Mouse (Mus musculus): ENCODE results near the gene Hamp2. TPM values are rescaled to one million over a fixed set of nuclear protein-coding genes. Genes with fewer than 3 reads are reported as not detected.
"Not testable (repeated sequence)": the region's sequence is repeated elsewhere in the genome, so short reads cannot be mapped to it uniquely, and the experiment has no call there.

Gene Hamp2
- 0.52 and 0.54 TPM in 2 replicates for polyA plus RNA-seq (2015; fragmentation: Nextera tagmentation; extraction: Ambion mirVana)

DNA sequence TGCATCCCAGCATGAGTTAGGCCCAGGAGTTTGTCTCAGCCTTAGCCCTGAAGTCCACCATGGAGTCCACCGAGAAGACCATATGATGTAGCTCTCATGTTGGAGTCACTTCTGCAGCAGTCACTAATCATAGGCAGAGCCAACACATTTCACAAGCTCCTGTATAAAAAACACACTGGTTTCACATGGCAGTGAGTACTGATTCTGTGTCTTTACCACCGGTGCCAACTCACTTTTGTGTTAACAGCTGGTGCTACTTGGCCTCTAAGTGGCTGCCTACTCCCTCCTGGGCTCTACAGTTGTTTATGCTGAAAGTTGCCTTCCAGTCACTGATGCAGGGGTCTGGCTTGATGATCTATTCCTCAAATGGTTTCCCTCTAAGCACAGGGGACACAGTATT lies at the start of gene Hamp2:
Gene Hamp2, minus strand, starts transcription at position 101 of the 400 bp plus-strand sequence.
- H3K9me3 ChIP-seq (ENCODE audit: control insufficient read depth, low read length): not testable (repeated sequence)
- WGBS: 72% methylated on average over 2 of the region's 2 CpGs

DNA sequence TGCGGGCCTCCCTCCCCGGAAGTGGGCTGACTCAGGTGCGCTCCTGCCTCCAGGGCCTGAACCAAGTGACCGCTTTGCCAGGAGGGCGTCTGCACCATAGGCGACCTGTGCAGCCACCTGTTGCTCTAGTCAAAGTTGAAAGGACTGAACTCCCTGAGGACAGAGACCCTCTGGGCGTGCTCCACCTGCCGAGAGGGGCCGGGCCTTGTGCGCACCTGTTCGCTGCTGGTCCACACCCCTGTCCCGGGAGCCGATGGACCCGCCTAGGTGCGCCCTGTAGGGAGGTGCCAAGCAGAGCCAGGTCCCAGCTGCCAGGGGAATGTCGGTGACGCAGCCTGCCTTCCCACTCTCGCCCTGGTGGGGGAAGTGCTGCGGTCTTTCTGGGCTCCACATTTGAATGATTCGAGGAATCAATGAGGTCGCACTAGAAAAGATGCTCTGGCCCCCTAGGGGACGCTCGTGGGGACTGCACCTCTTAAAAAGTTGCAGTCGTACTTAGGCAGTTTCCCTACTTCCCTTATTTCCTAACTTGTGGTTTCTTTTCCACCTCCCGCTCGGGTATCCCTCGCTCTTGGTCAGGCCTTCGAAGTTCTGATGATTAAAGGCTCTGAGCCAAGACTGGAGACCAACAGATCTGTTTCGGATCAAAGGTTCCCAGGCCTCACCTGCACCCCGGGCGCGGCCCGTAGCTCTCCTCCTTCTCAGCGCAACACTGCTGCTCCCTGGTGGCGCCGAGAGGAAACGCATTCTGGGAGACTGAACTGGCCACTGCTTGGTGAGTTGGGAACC lies 49.2 kb upstream of the Hamp2 start, which contains the start of gene Fam187b:
Gene Fam187b, plus strand, starts transcription at position 290 of the 789 bp plus-strand sequence.
- H3K9ac ChIP-seq (ENCODE audit: low read length): peak within 1 kb of the TSS; percentile 71
- H3K9me3 ChIP-seq (ENCODE audit: control insufficient read depth, low read length): no peaks in the 10 kb centered on the region
- peak; percentile 96 for ATAC-seq (ENCODE audit: low FRiP score, low TSS enrichment)
- H3K36me3 ChIP-seq (ENCODE audit: control insufficient read depth, insufficient read depth, low read length): no peaks in the 10 kb centered on the region
- H3K4me2 ChIP-seq (replicated peaks; ENCODE audit: low read depth): peak within 1 kb of the TSS; percentile 50
- H3K4me3 ChIP-seq (ENCODE audit: low read depth, low read length): peak within 1 kb of the TSS; percentile 51
- H3K27ac ChIP-seq (replicated peaks): peak within 1 kb of the TSS; percentile 92
- no peaks in the 10 kb centered on the region for H3K27me3 ChIP-seq (ENCODE audit: control insufficient read depth, insufficient read depth, low read length)
- under 1% methylated on average over 37 of the region's 37 CpGs for WGBS
- H3K4me1 ChIP-seq (replicated peaks; ENCODE audit: control insufficient read depth, insufficient read depth): no peaks in the 10 kb centered on the region
- DNase-seq (ENCODE audit: low spot score): peak; percentile 96
- TF ChIP-seq CTCF (IDR thresholded peaks at IDR 0.05; ENCODE audit: low read depth): peak; percentile 81
- TF ChIP-seq EP300 (optimal IDR thresholded peaks at IDR 0.05): no peak

More for the DNA sequence above, at the start of gene Hamp2:
- H3K9ac ChIP-seq (ENCODE audit: low read length); H3K27me3 ChIP-seq (ENCODE audit: control insufficient read depth, insufficient read depth, low read length); H3K27ac ChIP-seq (replicated peaks); DNase-seq (ENCODE audit: low spot score); H3K4me3 ChIP-seq (ENCODE audit: low read depth, low read length); H3K4me1 ChIP-seq (replicated peaks; ENCODE audit: control insufficient read depth, insufficient read depth); H3K4me2 ChIP-seq (replicated peaks; ENCODE audit: low read depth); H3K36me3 ChIP-seq (ENCODE audit: control insufficient read depth, insufficient read depth, low read length); ATAC-seq (ENCODE audit: low FRiP score, low TSS enrichment): not testable (repeated sequence)

DNA sequence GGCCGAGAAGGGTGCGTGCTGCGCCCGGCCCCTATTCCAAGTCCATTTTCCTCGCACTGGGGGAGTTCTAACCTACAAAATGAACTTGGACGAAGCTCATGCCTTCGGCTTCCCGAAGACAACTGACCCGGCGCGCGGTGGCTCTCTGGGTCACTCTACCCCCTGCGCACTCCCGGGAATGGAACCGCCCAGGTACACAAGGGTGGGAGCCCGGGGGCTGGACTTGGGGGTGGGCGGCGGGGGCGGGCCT lies 48.7 kb upstream of the Hamp2 start, which contains the start of gene Lsr:
Gene Lsr, minus strand, starts transcription at position 214 of the 250 bp plus-strand sequence.
- 1% methylated on average over 19 of the region's 19 CpGs for WGBS
- Histone ChIP-seq H3K9me3 (ENCODE audit: control insufficient read depth, low read length) (no peaks in the 10 kb centered on the region), H3K27ac (replicated peaks) (peak within 1 kb of the TSS; percentile 92), H3K36me3 (ENCODE audit: control insufficient read depth, insufficient read depth, low read length) (no peaks in the 10 kb centered on the region), H3K9ac (ENCODE audit: low read length) (peak within 1 kb of the TSS; percentile 71), H3K4me2 (replicated peaks; ENCODE audit: low read depth) (peak within 1 kb of the TSS; percentile 50), H3K4me3 (ENCODE audit: low read depth, low read length) (peak within 1 kb of the TSS; percentile 51), H3K27me3 (ENCODE audit: control insufficient read depth, insufficient read depth, low read length) (no peaks in the 10 kb centered on the region), H3K4me1 (replicated peaks; ENCODE audit: control insufficient read depth, insufficient read depth) (no peaks in the 10 kb centered on the region)
- DNase-seq (ENCODE audit: low spot score): no peak
- no peak for ATAC-seq (ENCODE audit: low FRiP score, low TSS enrichment)
- TF ChIP-seq CTCF (IDR thresholded peaks at IDR 0.05; ENCODE audit: low read depth) (no peak), EP300 (optimal IDR thresholded peaks at IDR 0.05) (no peak)

DNA sequence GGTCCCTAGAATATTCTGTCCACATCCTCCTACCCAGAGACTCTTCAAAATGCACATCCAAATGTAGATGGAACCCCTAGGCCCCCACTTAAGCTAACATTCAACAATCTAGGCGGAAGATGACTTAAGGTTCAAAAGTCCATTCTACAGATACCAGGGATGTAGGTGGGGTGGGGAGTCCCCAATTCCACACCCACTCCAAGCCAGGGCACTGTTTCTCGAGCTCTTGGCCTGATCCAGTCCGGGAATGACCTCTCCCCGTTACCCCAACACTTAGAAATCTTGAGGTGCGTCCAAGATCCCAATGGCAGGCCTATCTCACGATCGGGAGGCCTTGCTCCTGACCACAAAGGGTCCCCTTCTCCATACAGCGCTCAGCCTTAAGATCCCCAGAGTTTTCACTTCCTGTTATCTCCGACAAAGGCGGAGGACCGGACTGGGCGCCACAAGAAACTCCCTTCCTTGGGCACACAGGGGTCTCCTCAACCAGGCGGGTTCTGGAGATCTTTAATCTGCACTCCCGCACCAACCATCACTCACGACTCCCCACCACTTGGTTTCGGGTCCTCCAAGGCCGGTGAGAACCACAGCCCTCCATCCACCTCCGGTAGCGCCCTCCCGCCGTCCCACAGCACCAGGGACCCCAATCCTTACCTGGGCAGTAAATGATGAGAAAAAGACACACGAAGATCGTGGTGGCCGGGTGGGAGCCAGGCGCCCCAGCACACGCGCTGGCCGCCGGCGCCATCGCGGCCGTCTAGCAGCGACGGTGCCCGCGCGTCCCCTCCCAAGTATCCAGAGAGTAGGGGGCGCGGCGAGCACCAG lies 48.2 kb upstream of the Hamp2 start:
- no peaks in the 10 kb centered on the region for H3K27me3 ChIP-seq (ENCODE audit: control insufficient read depth, insufficient read depth, low read length)
- DNase-seq (ENCODE audit: low spot score): peak; percentile 52
- H3K4me2 ChIP-seq (replicated peaks; ENCODE audit: low read depth): peak overlapping the region; percentile 50
- H3K4me3 ChIP-seq (ENCODE audit: low read depth, low read length): peak overlapping the region; percentile 51
- H3K4me1 ChIP-seq (replicated peaks; ENCODE audit: control insufficient read depth, insufficient read depth): no peaks in the 10 kb centered on the region
- WGBS: 7% methylated on average over 41 of the region's 41 CpGs
- peak; percentile 6 for ATAC-seq (ENCODE audit: low FRiP score, low TSS enrichment)
- peak overlapping the region; percentile 71 for H3K9ac ChIP-seq (ENCODE audit: low read length)
- H3K36me3 ChIP-seq (ENCODE audit: control insufficient read depth, insufficient read depth, low read length): no peaks in the 10 kb centered on the region
- TF ChIP-seq CTCF (IDR thresholded peaks at IDR 0.05; ENCODE audit: low read depth) (no peak), EP300 (optimal IDR thresholded peaks at IDR 0.05) (no peak)
- peak overlapping the region; percentile 92 for H3K27ac ChIP-seq (replicated peaks)
- H3K9me3 ChIP-seq (ENCODE audit: control insufficient read depth, low read length): no peaks in the 10 kb centered on the region

DNA sequence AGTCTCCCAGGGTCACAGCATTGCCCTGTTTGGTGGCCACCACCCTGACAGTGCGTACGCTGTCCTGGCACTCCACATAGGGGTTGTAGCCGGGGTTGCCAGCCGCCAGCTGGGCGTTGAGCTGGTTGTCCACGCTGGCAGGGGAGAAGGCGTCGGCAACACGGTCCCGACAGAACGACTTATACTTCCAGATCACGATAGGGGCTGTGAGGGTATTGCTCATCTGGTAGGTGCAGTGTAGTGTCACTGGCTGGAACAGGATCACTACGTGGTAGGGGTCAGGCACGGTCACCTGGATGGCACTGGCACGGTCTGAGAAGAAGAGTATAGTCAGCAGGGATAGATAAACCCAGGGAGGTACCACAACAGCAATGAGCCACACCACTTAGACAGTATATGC lies 47.4 kb upstream of the Hamp2 start:
- Histone ChIP-seq H3K4me2 (replicated peaks; ENCODE audit: low read depth) (peak overlapping the region; percentile 50), H3K9me3 (ENCODE audit: control insufficient read depth, low read length) (no peaks in the 10 kb centered on the region), H3K9ac (ENCODE audit: low read length) (peak overlapping the region; percentile 27), H3K4me3 (ENCODE audit: low read depth, low read length) (peak overlapping the region; percentile 51; the same call in 1 of the 2 replicates), H3K27ac (replicated peaks) (no peak overlapping the region), H3K27me3 (ENCODE audit: control insufficient read depth, insufficient read depth, low read length) (no peaks in the 10 kb centered on the region), H3K36me3 (ENCODE audit: control insufficient read depth, insufficient read depth, low read length) (no peaks in the 10 kb centered on the region), H3K4me1 (replicated peaks; ENCODE audit: control insufficient read depth, insufficient read depth) (no peaks in the 10 kb centered on the region)
- TF ChIP-seq CTCF (IDR thresholded peaks at IDR 0.05; ENCODE audit: low read depth) (no peak), EP300 (optimal IDR thresholded peaks at IDR 0.05) (no peak)
- 76% methylated on average over 15 of the region's 15 CpGs for WGBS
- ATAC-seq (ENCODE audit: low FRiP score, low TSS enrichment) (no peak), DNase-seq (ENCODE audit: low spot score) (no peak)
